Mouse (Mus musculus) spleen, adult 12 weeks (tissue): ENCODE results near the gene Kcnj2.

Experiments
- DNase-seq: peaks from one replicate; pipeline ENCODE4 v3.0.0; 2022; ENCODE audit warnings: low spot score

Gene Kcnj2

DNA sequence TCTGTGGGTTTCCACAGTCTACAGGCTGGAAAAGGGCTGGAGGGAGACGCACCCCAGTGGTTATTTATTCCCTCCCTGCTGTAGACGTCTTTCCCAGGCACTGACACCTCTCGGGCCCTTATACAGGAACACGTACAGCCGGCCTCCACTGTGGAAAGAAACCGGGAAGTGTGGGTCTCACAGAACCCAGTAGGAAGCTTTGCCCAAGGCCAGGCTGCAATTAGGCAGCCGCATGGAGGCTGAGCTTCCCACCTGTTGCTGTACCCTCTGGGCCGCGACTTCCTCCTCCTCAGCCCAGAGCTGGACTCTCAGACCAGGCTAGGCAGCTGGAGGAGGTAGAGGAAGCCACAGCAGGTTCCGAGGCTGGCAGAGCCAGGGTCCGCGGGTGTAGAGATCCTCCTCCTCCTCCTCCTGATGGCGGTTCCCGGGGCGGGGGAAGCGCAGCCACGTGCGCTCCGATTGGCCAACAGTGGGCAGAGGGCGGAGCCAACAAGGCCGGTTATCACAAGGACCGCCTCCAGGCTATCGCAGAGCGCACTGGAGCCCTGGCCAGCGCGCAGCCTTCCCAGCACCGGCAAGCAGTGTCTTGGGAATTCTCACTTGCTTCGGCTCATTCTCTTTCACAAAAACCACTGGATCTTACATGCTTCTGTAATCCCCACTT lies at the start of gene Kcnj2:
TSS of gene Kcnj2 (plus strand) at position 530 of the 664 bp plus-strand sequence.
- DNase-seq: peak; percentile 58

DNA sequence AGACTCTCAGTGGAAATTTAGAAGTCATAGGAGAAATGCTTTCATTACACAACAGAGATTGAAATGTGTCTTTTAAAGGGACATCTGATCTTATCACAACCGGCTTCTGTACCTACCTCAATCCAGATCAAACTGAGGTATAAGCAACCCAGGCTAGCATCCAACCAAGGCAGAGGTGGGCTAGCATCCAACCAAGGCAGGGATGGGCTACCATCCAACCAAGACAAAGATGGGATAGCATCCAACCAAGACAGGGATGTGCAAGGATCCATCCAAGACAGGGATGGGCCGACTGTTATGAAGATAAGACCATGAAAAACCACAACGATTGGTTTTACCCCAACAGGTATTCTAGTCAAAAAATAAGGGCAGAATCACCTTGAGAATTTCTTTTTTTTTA lies 49.8 kb upstream of the Kcnj2 start:
- no peak for DNase-seq

DNA sequence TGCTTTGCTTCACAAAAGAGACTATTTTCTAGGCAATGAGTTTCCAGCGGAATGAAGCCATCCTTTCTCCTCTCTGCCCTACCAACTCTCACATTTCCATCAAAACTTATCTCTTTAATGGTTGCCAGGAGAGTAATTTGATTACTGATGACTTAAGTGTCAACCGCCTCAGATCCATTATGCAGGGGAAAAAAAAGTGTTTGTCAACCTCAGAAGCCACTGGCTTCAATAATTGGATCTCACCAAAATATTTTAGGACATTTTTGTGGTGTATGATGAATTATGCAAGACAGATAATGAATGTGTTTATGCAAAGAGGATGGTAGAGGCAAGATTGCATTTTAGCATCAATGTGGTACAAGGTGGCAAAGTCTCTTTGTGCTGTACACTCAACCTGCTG lies 45.8 kb upstream of the Kcnj2 start:
- DNase-seq: no peak

DNA sequence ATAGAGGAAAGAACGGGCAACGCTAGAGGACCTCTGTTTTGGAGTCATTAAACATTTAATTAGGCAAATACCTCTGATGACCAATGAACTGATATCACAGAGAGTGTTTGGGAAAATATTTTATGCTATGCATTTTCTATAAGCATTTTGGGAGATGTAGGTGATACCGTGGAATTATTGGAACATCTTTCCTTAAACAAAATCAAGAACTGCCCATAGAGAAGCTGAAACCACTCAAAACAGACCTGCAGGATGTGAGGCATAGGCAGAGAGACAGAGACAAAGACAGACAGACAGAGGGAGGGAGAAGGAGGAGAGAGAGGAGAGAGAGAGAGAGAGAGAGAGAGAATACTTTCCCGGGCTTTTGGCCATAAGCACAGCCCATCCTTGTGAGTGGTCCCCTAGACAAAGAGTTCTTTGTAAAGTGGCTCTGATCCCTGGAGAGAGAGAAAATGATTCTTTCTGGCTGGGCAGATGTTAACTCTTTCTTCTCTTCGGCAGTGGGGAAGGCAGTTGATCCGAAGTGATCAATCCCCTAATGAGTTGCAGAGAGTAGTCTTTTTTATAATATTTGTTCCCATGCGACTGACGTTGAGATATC lies 43.2 kb upstream of the Kcnj2 start:
- DNase-seq: no peak

DNA sequence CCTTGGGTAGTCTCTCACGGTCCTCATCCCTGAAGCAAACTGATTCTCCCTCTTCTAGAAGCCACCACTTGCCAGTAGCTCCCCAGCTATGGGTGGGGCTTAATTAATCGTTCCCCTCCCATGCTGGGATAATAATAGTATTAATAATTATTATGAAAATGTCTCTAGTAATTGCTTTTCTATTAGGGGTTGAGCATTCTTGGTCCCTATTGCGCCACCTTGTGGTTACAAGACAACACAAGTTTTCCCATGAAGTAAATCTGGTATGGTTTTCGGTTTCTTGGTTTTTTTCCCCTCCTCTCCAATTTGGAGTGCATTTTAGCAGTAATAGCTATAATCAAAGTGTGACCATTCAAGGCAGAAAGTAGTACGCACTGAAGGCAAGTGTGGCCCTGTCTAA lies 23.8 kb upstream of the Kcnj2 start:
- DNase-seq: no peak

DNA sequence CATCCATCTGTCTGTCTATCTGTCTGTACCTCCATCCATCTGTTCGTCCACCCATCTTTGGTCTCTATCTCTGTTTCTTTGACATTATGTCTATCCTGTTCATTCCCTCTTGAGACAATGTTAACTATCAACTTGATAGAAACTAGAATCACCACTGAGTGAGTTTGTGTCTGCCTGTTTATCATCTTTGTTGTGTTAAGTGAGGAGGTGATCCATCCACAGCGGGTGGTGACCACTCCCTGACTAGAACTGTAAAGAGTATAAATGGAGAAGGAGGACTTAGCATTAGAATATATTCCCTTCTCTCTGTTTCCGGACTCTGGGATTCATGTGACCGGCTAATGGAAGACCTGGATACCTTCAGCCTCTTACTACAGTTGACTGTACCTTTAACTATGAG lies 22.7 kb upstream of the Kcnj2 start:
- no peak for DNase-seq

DNA sequence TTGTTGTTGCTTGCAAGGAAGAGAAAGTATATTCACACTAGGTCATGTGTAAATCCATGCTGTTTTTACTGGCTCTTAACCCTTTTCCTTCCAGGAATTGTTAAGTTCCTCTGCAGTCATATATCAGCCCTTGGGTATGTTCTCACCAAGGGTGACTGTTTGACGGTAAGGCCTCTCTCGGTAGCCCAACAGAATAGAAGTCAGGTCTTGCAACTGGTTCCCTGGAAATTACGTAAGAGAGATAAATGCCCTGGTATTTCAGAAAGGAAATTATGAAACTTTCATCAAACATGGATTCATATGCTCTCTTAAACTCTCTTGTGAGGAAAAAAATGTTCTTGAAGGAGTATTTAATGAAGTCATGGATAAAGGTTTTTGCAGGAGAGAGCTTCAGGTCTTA lies 11.7 kb upstream of the Kcnj2 start:
- no peak for DNase-seq

DNA sequence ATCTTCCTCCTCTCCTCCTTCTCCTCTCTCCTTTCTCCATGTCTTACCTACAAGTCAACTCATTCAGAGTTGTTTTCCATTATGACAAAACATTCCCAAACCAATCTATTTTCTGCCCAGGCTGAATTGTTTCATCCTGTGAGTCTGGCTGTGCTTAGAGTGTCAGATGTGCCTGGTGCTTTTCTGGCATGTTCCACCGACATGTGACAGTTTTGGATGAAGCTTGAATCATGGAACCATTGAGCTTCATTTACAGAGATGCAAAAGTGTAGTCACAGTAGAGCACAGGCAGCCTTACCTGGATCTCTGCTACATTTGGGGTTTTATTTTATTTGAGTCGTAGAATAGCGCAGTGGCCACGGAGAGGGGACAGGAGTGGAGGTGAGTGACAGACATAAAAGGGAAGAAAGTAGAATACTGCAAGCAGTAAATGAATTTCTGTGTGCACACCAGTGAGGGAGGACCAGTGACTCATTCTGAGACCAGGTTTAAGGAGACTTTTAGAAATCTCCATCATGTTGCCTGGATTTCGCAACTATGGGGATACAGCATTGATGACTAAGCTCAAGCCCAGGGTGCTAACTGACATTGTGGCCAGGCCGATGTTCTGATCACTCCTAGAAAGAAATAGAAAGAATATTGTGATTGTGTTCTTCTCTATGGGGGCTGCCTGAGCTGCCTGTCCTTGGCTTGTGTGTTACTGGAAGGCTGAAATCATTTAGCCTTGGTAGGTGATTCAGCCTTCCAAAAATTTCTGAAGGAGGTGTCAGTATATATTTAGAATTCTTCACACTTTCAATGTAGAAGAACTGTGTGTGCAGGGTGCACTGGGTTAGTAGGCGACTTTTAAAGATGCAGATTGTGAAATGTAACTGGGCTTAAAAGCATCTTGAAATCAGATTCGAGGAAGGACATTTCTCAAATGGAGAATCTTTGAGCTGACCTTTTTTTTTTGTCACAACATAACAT lies 10.8 kb upstream of the Kcnj2 start:
- DNase-seq: no peak

DNA sequence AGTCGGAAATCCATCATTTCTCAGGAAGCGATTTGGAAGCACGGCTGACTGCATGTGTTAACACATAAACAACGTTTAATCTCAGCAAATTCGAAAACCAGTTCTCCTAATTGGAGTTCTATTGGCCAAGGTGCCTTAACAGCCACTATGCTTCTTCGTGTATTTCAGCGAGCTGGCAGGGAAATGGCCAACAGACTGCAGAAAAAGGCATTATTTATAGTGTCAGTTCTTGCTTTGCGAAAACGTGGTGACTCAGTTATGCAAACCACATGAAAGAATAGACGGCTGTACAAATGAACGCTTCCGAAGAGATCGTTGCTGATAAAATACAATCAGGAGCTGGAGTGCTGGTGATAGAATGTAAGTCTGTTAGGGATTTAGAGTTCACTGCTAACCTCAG lies 9.9 kb upstream of the Kcnj2 start:
- DNase-seq: no peak

DNA sequence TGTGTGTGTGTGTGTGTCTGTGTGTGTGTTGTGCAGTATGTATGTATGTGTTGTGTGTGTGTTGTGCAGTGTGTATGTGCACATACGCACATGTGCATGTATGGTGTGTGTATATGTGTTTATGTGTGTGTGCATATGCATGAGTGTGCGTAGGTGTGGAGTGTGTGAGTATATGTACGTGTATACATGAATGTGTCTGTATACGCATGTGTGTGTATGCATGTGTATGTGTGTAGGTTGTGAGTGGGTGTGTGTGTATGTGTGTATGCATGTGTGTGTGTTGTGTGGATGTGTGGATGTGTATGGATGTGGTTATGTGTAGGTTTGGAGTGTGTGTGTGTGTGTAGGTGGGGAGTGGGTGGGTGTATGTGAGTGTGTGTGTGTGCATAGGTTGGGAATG lies 8.5 kb upstream of the Kcnj2 start:
- DNase-seq: no peak

DNA sequence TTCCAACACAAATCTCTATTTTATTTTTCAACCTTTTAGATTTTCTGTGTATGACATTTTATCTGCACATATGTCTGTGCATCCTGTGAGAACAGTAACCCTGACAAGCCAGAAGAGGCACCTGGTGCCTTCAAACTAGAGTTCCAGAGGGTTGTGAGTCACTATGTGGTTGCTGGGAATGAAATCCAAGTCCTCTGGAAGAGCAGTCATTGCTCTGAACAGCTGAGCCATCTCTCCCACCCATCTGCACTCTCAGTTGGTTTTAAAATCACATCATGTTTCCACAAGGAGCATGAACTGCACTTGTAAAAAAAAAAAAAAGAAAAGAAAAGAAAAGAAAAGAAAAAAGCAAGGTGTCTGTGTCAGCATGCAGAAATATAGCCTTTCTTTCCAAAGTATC lies 6.5 kb upstream of the Kcnj2 start:
- DNase-seq: no peak

DNA sequence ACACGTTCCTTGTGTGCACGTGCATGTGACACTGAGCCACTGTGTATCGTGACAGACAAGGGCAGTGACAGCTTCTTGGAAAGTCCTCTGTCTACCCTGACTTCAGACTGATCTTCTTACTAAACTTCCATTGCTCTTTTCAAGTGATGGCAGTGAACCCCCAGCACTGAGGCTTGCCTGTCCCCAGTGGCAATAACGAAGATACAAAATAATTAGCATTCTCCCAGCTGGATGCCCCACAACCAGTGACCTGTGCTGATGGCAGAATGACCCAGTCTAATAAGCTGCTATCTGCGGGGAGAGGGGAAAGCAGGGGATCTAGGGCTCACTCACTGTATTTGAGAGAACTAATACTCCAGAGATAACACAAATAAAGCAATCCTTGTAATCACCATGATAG lies 5.7 kb upstream of the Kcnj2 start:
- no peak for DNase-seq

DNA sequence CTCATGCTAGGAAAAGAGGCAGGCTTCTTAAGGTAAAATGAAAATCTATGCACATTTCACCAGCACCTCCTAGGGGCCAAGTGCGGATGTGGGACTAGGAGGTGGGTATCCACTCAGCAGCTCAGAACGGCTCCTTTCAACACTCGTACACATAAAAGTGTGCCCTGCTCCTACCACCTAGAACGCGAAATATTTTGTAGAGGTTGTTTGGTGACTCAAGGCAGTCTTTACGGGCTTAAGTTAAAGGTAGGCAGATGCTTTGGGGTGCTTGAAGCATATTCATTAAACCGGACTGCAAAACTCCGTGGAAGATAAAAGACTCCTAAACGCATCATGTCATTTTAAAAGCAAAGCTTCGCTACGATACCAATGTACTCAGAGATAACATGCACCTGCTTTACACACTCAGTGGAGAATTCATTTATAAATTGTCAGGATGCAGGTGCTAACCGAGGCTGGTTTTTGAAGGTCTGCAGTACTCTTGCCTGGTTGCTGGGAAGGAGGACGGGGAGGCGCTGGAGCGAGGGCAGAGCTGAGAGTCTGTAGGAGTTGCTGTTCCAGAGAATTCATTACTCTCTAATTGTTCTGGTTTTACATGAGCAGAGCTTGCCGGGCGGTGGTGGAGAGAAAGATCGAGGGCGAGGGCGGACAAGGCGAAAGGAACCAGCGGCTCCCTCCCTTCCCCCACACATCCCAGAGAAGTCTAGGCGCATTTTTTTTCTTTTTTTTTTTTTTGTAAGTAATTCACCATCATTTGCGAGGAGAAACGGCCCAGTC lies 1.0 kb upstream of the Kcnj2 start:
- DNase-seq: no peak

DNA sequence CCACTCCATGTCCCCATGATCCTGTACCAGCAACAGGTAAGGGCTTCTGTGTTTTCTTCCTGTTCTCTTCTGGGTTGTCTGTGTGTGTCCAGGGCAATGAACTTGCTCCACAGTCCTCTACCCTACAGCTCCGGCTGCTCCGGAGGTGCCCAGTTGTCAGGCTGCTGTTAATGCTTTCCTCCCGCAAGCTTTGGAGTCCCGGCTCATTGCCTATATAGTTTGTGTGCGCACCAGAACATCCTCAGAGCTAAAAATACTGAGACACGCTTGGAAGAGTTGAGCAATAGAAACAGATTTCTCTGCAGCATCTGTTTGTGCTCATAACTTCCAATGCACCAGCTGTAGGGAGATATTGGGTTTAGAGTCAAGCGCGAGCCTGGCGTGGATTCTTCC lies 331 bp downstream of the Kcnj2 start:
- no peak for DNase-seq

DNA sequence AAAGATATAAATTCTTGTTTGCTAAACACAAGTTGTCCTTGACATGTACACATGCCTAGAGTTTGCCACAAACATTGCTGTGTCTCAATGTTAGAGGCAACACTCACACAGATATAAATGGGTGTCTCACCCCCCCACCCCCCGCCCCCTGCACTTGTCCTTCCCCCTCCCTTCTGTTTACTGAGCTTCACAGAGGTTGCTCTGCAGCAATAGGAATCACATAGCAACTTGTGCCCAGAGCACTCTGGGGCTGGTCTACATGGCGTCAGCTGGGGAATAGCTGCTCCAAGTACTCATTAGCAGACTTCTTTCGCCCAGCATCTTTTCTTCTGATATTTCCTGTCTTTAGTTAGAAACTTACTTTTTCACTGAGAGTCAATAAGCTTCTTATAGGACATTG lies 1.8 kb downstream of the Kcnj2 start:
- DNase-seq: no peak

DNA sequence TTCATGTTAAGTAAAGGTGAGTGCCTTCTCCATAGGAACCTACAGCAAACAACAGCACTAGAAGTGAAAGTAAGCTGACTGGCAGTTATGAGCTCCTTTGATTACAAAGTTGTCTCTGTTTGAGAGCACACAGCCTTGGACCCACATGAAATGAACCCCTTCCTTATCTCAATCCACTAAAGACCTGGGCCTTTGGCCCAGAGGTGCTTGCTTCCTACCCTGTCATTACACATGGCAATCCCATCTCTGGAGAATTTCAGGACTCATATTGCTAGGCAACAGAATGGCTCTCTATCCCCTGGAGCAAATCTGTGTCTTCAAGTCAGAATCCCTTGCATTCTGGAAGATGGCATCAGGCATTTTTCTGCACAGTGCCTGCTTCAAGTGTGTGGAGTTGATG lies 4.5 kb downstream of the Kcnj2 start:
- DNase-seq: no peak

DNA sequence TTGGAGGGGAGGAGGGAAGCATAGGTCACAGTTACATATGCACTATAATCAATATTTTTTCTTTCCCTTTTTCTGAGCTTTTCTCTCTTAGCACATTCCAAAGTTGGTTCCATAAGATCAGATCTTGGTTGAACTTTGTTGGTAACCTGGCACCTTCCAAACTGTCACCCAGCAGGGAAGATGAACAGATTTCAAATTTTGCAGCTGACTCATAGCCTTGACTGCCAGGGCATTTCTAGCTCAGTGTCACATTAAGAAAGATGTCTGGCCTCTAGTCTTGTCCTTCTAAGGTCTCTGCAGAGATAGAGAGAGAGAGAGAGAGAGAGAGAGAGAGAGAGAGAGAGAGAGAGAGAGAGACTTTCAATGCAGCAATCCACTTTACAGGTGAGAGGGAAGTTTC lies 8.2 kb downstream of the Kcnj2 start:
- DNase-seq: no peak

DNA sequence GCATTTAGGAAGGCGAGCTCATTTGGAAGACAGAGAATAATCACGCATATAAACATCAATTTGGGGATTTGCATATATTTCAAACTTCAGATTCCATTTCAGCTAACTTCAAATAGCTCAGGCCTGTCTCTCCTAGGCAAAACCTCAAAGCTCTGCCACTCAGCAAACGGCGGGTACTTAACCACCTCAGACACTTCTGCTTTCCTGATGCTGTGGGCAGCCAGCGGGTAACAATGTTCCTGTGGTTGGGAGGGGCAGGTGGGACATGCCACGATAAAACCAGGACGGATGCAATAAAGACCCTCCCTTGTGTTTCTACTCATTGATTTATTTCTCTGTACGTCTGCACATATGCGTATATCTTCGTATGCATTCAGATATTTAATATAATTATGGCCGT lies 12.1 kb downstream of the Kcnj2 start:
- no peak for DNase-seq

DNA sequence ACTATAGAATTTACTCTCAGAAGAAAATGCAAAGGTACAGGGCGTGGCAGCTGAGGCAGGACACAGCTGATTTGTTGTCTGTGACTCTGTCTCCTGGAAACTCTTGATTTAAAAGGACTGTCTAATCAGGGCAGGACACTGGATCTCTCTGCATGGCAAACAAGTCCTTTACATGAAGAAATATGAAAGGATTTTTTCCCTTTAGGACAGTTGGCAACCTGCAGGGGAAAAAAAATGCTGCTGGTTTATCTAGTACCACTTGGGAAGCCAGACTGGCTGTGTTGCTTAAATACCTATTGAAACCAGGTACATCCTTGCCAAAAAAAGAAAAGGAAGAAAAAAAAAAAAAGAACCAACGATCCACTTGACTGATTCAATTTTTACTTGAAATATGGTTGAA lies 17.0 kb downstream of the Kcnj2 start:
- DNase-seq: no peak

DNA sequence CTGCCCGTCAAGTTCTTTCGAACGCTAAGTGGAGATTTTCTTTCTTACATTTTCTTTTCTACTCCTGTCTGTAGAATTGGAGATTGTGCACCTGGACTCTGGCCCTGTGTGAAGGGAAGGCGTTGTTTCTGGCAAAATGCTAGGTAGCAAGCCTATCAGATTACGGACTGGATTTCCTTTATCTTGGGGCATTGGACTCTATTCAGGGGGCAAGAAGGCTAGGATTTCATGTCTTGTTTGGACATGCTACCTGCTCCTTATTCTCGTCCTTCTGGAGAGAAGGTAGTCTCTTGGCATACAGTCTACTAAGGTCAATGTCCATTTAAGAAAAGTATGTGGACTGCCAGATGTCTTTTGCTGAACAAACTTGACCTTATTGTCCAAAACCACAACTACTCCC lies 21.0 kb downstream of the Kcnj2 start:
- DNase-seq: no peak

DNA sequence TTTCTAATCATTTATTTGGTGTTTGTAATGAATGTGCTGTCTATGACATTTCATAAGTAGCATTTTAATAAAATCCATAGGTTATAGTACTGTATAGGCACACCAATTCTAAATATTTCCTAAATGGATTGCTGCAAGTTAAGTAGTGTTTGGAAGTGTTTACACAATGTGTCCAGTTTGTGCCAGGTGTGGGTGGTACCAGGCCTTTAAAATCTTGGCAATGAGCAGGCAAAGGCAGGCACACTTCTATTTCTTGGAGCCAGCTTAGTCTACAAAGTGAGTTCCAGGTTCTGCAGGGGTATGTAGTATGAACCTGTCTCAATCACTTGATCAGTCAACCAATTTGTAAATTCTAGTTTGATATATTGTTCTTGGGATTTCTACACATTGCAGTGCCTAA lies 22.3 kb downstream of the Kcnj2 start:
- no peak for DNase-seq

DNA sequence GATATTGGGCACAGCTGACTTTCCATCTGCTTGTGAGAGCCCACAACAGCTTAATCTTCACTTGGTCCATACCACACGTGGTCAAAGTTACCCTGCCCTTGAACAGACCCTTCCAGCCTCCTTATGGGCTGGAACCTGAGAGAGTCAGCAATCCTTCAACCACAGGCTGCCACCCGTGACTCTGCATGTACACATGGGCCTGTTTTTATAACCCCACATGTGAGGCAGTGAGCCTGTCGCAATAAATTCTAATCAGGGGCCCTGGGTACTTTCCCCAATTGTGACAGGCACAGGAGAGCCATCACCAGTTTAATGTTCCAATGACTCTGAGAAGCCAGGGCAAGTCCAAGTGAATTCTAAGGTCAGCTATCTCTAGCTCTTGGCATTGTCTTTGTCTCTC lies 22.8 kb downstream of the Kcnj2 start:
- DNase-seq: no peak
